Comparison of ENCODE assay signal across 14 mouse cellular contexts in the genomic region with DNA sequence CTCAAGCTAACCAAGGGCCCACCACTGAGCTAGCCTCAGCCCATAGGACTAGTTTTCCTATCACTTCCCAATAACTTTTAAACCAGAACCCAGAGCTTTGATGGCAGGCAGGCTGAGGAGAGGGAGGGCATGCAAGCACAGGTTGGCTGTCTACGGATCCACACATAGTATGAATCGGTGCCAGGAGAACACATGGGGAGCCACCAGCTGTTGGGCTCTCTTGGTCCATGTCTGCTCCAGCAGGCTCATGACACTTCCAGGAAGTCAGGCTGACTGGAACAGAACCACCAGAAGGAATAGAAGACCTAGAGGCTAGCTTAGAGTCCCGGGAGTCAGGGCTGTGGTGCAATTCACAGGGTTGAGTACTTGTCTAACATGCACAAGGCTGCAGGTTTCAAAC.
DNase-seq lines count a peak whose midpoint lies in the region; ATAC-seq and TF ChIP-seq lines count a peak whose summit lies in the region.
"Had no signal": no experiment of that assay in that cellular context is flagged by ENCODE, and none has a peak within 500 bp of the region (broad histone marks: within the 10 kb centered on the region; RNA-seq: fewer than 3 reads in every experiment).

No protein-coding gene starts in this region.

- H3K4me1 ChIP-seq in intestine, embryonic 14.5 days (replicated peaks; ENCODE audit: control insufficient read depth, insufficient read depth, low read length) = peaks cover 7% of the 10 kb centered on the region
- peaks cover 6% of the 10 kb centered on the region; the same call in 1 of the 2 replicates for H3K4me1 ChIP-seq in intestine, postnatal 0 days (replicated peaks; ENCODE audit: control insufficient read depth, insufficient read depth, low read length)
- H3K4me1 ChIP-seq in cerebellum, adult 2 months (ENCODE audit: control insufficient read depth, insufficient read depth, low read length) = peaks cover 20% of the 10 kb centered on the region
- peaks cover 13% of the 10 kb centered on the region; the same call in 1 of the 2 replicates for H3K4me1 ChIP-seq in intestine, embryonic 16.5 days (ENCODE audit: control insufficient read depth, insufficient read depth, low read length)

- H3K4me3 ChIP-seq in intestine, embryonic 14.5 days (ENCODE audit: low read depth, low read length) = no peak overlapping the region
- H3K4me3 ChIP-seq in intestine, postnatal 0 days (ENCODE audit: low read depth, low read length) = no peak overlapping the region
- no peak overlapping the region for H3K4me3 ChIP-seq in cerebellum, adult 2 months (replicated peaks; ENCODE audit: insufficient read depth, low read depth, low read length)
- H3K4me3 ChIP-seq in intestine, embryonic 16.5 days (ENCODE audit: low read length) = no peak overlapping the region
- H3K4me3 ChIP-seq: heart, embryonic 13.5 days; left cerebral cortex, adult 2 months; lung, embryonic 15.5 days had no signal

- H3K27me3 ChIP-seq in intestine, embryonic 14.5 days (replicated peaks; ENCODE audit: control insufficient read depth, insufficient read depth, low read length) = no peaks in the 10 kb centered on the region
- no peaks in the 10 kb centered on the region for H3K27me3 ChIP-seq in intestine, postnatal 0 days (replicated peaks; ENCODE audit: control insufficient read depth, insufficient read depth, low read length)
- H3K27me3 ChIP-seq in cerebellum, adult 2 months (ENCODE audit: control insufficient read depth, insufficient read depth, low read length) = no peaks in the 10 kb centered on the region
- H3K27me3 ChIP-seq in intestine, embryonic 16.5 days (replicated peaks; ENCODE audit: control insufficient read depth, insufficient read depth, low read length) = no peaks in the 10 kb centered on the region
- H3K27me3 ChIP-seq: CH12.LX; heart, embryonic 13.5 days; lung, embryonic 15.5 days; Patski had no signal

- H3K36me3 ChIP-seq in intestine, embryonic 14.5 days (ENCODE audit: control insufficient read depth, insufficient read depth, low read length) = no peaks in the 10 kb centered on the region
- no peaks in the 10 kb centered on the region for H3K36me3 ChIP-seq in intestine, postnatal 0 days (ENCODE audit: control insufficient read depth, insufficient read depth)
- no peaks in the 10 kb centered on the region for H3K36me3 ChIP-seq in intestine, embryonic 16.5 days (ENCODE audit: control insufficient read depth, insufficient read depth, low read length)
- H3K36me3 ChIP-seq: heart, embryonic 13.5 days; lung, embryonic 15.5 days had no signal

- H3K27ac ChIP-seq in intestine, embryonic 14.5 days (ENCODE audit: low read depth) = 0 out of 2 replicates have a peak overlapping the region, but pooled peaks have one; percentile 6
- no peak overlapping the region; the same call in 1 of the 2 replicates for H3K27ac ChIP-seq in intestine, postnatal 0 days (ENCODE audit: low read depth, low read length)
- H3K27ac ChIP-seq in cerebellum, adult 2 months (ENCODE audit: insufficient read depth, low read length) = no peak overlapping the region
- 0 out of 2 replicates have a peak overlapping the region, but pooled peaks have one; percentile 11 for H3K27ac ChIP-seq in intestine, embryonic 16.5 days (ENCODE audit: low read length)
- H3K27ac ChIP-seq: heart, embryonic 13.5 days; left cerebral cortex, adult 2 months; lung, embryonic 15.5 days had no signal

- H3K4me2 ChIP-seq in intestine, embryonic 14.5 days (ENCODE audit: low read length) = no peak overlapping the region
- no peak overlapping the region for H3K4me2 ChIP-seq in intestine, postnatal 0 days (replicated peaks; ENCODE audit: low read depth)
- no peak overlapping the region for H3K4me2 ChIP-seq in intestine, embryonic 16.5 days (ENCODE audit: low read depth, low read length)
- H3K4me2 ChIP-seq: heart, embryonic 13.5 days; lung, embryonic 15.5 days had no signal

- no peak for TF ChIP-seq CTCF in intestine, postnatal 0 days (IDR thresholded peaks at IDR 0.05; ENCODE audit: low read depth)
- TF ChIP-seq CTCF in cerebellum, adult 2 months (IDR thresholded peaks at IDR 0.05; ENCODE audit: borderline replicate concordance, insufficient read depth, low read depth, low read length) = no peak

- DNase-seq in intestine, embryonic 14.5 days (ENCODE audit: low spot score) = peak; percentile 57
- DNase-seq in brain, adult 2 months (ENCODE audit: low read depth, low spot score) = peak; percentile 85
- peak; percentile 74 to 81 for DNase-seq in cerebellum, adult 2 months
- no peak for DNase-seq in spleen, adult 18-20 months
- DNase-seq in Muller cell, postnatal 12 days (ENCODE audit: inconsistent ontology term) = no peak
- DNase-seq: adrenal gland, adult 2 months had no signal

- no peak for TF ChIP-seq POLR2A in cerebellum, adult 2 months (IDR thresholded peaks at IDR 0.05; ENCODE audit: borderline replicate concordance, insufficient read depth, low read length)

- 80% methylated on average over 3 of the region's 3 CpGs for WGBS in intestine, embryonic 14.5 days
- 62% methylated on average over 3 of the region's 3 CpGs for WGBS in intestine, postnatal 0 days
- 9% methylated on average over 3 of the region's 3 CpGs for WGBS in cerebellum, adult 2 months
- WGBS in intestine, embryonic 16.5 days = 82% methylated on average over 3 of the region's 3 CpGs

- no peak for ATAC-seq in intestine, embryonic 14.5 days (replicated peaks; ENCODE audit: low FRiP score, low TSS enrichment, low read depth)
- ATAC-seq in intestine, postnatal 0 days = no peak
- peak; percentile 1; the same call in 1 of the 2 replicates for ATAC-seq in intestine, embryonic 16.5 days
- ATAC-seq in activated CD4-positive, CD25-positive, alpha-beta regulatory T cell, adult 4 months = no peak
- ATAC-seq: Patski had no signal

- H3K9me3 ChIP-seq in intestine, embryonic 14.5 days (ENCODE audit: control insufficient read depth, low read length) = no peaks in the 10 kb centered on the region
- no peaks in the 10 kb centered on the region for H3K9me3 ChIP-seq in intestine, postnatal 0 days (ENCODE audit: control insufficient read depth)
- H3K9me3 ChIP-seq in intestine, embryonic 16.5 days (ENCODE audit: control insufficient read depth, low read length) = no peaks in the 10 kb centered on the region
- H3K9me3 ChIP-seq: heart, embryonic 13.5 days; lung, embryonic 15.5 days had no signal

- H3K9ac ChIP-seq in intestine, embryonic 14.5 days (ENCODE audit: low read length) = no peak overlapping the region
- no peak overlapping the region for H3K9ac ChIP-seq in intestine, postnatal 0 days (ENCODE audit: low read depth, low read length)
- H3K9ac ChIP-seq in intestine, embryonic 16.5 days (ENCODE audit: low read depth, low read length) = no peak overlapping the region
- H3K9ac ChIP-seq: heart, embryonic 13.5 days; lung, embryonic 15.5 days had no signal

Comparison
In these comparisons a context has a peak if more than half of its experiments do, and no peak if none do; other contexts are left out.
1. H3K27ac ChIP-seq: peak in intestine, embryonic 14.5 days (single experiment) and intestine, embryonic 16.5 days (single experiment); none in intestine, postnatal 0 days (single experiment) and cerebellum, adult 2 months (single experiment).
2. DNase-seq: peak in intestine, embryonic 14.5 days (single experiment), brain, adult 2 months (single experiment) and cerebellum, adult 2 months (2 of 2); none in spleen, adult 18-20 months (0 of 2) and Muller cell, postnatal 12 days (single experiment).